Mouse (Mus musculus) liver, embryonic 16.5 days (tissue): Measurements from ENCODE around the gene D17Wsu92e. TPM values are rescaled to one million over a fixed set of nuclear protein-coding genes. Genes with fewer than 3 reads are reported as not detected.

Experiments
- ATAC-seq: fragments of 200-750 bp; cut with Nextera tagmentation; 2 replicates; pipeline ENCODE4 v1.8.0; 2017; ENCODE audit warnings: low read depth, mild to moderate bottlenecking, moderate number of reproducible peaks, moderate library complexity
- H3K27ac ChIP-seq: fragments of 300-500 bp; sonication (generic); 2 replicates; pipeline ENCODE4 v1.5.1; 2014; ENCODE audit warnings: mild to moderate bottlenecking, low read length
- H3K27me3 ChIP-seq: fragments of 300-500 bp; sonication (generic); 2 replicates; pipeline ENCODE4 v1.6.1; 2014; ENCODE audit warnings: low read depth, low read length, mixed read lengths; ENCODE audit not compliant: control insufficient read depth, insufficient read depth
- H3K36me3 ChIP-seq: fragments of 300-500 bp; sonication (generic); 2 replicates; pipeline ENCODE4 v1.6.1; 2014; ENCODE audit warnings: mild to moderate bottlenecking; ENCODE audit not compliant: control insufficient read depth, insufficient read depth
- H3K4me1 ChIP-seq: fragments of 300-500 bp; sonication (generic); 2 replicates; pipeline ENCODE4 v1.6.1; 2014; ENCODE audit warnings: low read depth, low read length, mixed read lengths; ENCODE audit not compliant: control insufficient read depth
- H3K4me2 ChIP-seq: fragments of 300-500 bp; sonication (generic); 2 replicates; pipeline ENCODE4 v1.6.1; 2014; ENCODE audit warnings: low read depth, low read length, mixed read lengths
- H3K4me3 ChIP-seq: fragments of 300-500 bp; sonication (generic); 2 replicates; pipeline ENCODE4 v1.5.1; 2014; ENCODE audit warnings: low read depth, mild to moderate bottlenecking, low read length
- H3K9ac ChIP-seq: fragments of 300-500 bp; sonication (generic); 2 replicates; pipeline ENCODE4 v1.6.1; 2014; ENCODE audit warnings: low read depth, low read length
- H3K9me3 ChIP-seq: fragments of 300-500 bp; sonication (generic); replicated peaks from 2 replicates; pipeline ENCODE4 v1.6.1; 2016; ENCODE audit warnings: low read length; ENCODE audit not compliant: control insufficient read depth
- WGBS: fragments of 180-500 bp; shearing (Covaris S2); extraction: QIAGEN DNeasy Blood & Tissue Kit; methylation state at CpG from one replicate; pipeline ENCODE4 v1.1.7; 2014; ENCODE audit not compliant: insufficient replicate concordance; 5-methylcytosine and 5-hydroxymethylcytosine counted together
- polyA plus RNA-seq: library from polyadenylated mRNA; unstranded; fragments of >200 nt; fragmentation: Nextera tagmentation; extraction: Ambion mirVana; gene quantifications from 2 replicates; pipeline ENCODE4 v1.2.1, GENCODE M21; 2015

D17Wsu92e gene
- polyA plus RNA-seq, 1 experiment from 2014 or later, result 16.8 TPM

GRCm38 (mm10) chr17:27725011-27725410, 95.4 kb downstream of the D17Wsu92e start:
- H3K27me3 ChIP-seq, result no peaks in the 10 kb centered on the region; the same call in 1 of the 2 replicates
- no peak for ATAC-seq

GRCm38 (mm10) chr17:27724327-27724726, 96.1 kb downstream of the D17Wsu92e start:
- no peak overlapping the region for H3K4me2 ChIP-seq
- no peak overlapping the region for H3K9ac ChIP-seq
- no peak overlapping the region for H3K27ac ChIP-seq
- H3K9me3 ChIP-seq, result no peaks in the 10 kb centered on the region
- H3K36me3 ChIP-seq, result no peaks in the 10 kb centered on the region
- 18% methylated on average over 3 of the region's 3 CpGs for WGBS
- ATAC-seq, result no peak
- no peaks in the 10 kb centered on the region; the same call in 1 of the 2 replicates for H3K27me3 ChIP-seq
- H3K4me1 ChIP-seq, result no peaks in the 10 kb centered on the region
- no peak overlapping the region for H3K4me3 ChIP-seq

More at GRCm38 (mm10) chr17:27725011-27725410, 95.4 kb downstream of the D17Wsu92e start:
- Histone ChIP-seq H3K4me3 (no peak overlapping the region), H3K4me2 (no peak overlapping the region), H3K36me3 (no peaks in the 10 kb centered on the region), H3K4me1 (no peaks in the 10 kb centered on the region), H3K9ac (no peak overlapping the region), H3K9me3 (no peaks in the 10 kb centered on the region), H3K27ac (no peak overlapping the region)
- WGBS, result 27% methylated on average over 10 of the region's 10 CpGs

- no peak overlapping the region for H3K4me3 ChIP-seq
- no peak for ATAC-seq
- H3K27ac ChIP-seq, result no peak overlapping the region
- H3K4me2 ChIP-seq, result no peak overlapping the region
- WGBS, result 56% methylated on average over 9 of the region's 9 CpGs
- H3K9me3 ChIP-seq, result no peaks in the 10 kb centered on the region
- peaks cover 6% of the 10 kb centered on the region; the same call in 1 of the 2 replicates for H3K27me3 ChIP-seq
- H3K4me1 ChIP-seq, result no peaks in the 10 kb centered on the region
- H3K9ac ChIP-seq, result no peak overlapping the region
- H3K36me3 ChIP-seq, result no peaks in the 10 kb centered on the region
Observed at GRCm38 (mm10) chr17:27721125-27721664, 99.3 kb downstream of the D17Wsu92e start.

GRCm38 (mm10) chr17:27720326-27720725, 100.1 kb downstream of the D17Wsu92e start:
- Histone ChIP-seq H3K9ac (no peak overlapping the region), H3K4me2 (no peak overlapping the region), H3K9me3 (no peaks in the 10 kb centered on the region), H3K36me3 (no peaks in the 10 kb centered on the region), H3K27ac (no peak overlapping the region), H3K27me3 (peaks cover 6% of the 10 kb centered on the region; the same call in 1 of the 2 replicates), H3K4me1 (no peaks in the 10 kb centered on the region), H3K4me3 (no peak overlapping the region)
- no peak for ATAC-seq
- 65% methylated on average over 9 of the region's 9 CpGs for WGBS

GRCm38 (mm10) chr17:27719663-27720062, 100.8 kb downstream of the D17Wsu92e start:
- Histone ChIP-seq H3K9ac (no peak overlapping the region), H3K27me3 (peaks cover 6% of the 10 kb centered on the region; the same call in 1 of the 2 replicates), H3K9me3 (no peaks in the 10 kb centered on the region), H3K4me2 (no peak overlapping the region), H3K4me3 (no peak overlapping the region), H3K4me1 (no peaks in the 10 kb centered on the region), H3K36me3 (no peaks in the 10 kb centered on the region), H3K27ac (no peak overlapping the region)
- WGBS, result 54% methylated on average over 12 of the region's 14 CpGs
- no peak for ATAC-seq

- 41% methylated on average over 5 of the region's 5 CpGs for WGBS
Observed at GRCm38 (mm10) chr17:27718250-27718649, 102.2 kb downstream of the D17Wsu92e start.

GRCm38 (mm10) chr17:27716804-27717203, 103.6 kb downstream of the D17Wsu92e start:
- ATAC-seq, result 0 out of 2 replicates have a peak, but pooled peaks have one; percentile 35
- Histone ChIP-seq H3K27ac (no peak overlapping the region), H3K4me1 (no peaks in the 10 kb centered on the region), H3K9me3 (no peaks in the 10 kb centered on the region), H3K36me3 (no peaks in the 10 kb centered on the region), H3K27me3 (peaks cover 6% of the 10 kb centered on the region; the same call in 1 of the 2 replicates), H3K9ac (no peak overlapping the region), H3K4me3 (no peak overlapping the region), H3K4me2 (peak overlapping the region; percentile 39)
- whole genome bisulfite sequencing, result 8% methylated on average over 16 of the region's 16 CpGs

More at GRCm38 (mm10) chr17:27718250-27718649, 102.2 kb downstream of the D17Wsu92e start:
- Histone ChIP-seq H3K27me3 (peaks cover 6% of the 10 kb centered on the region; the same call in 1 of the 2 replicates), H3K4me3 (no peak overlapping the region), H3K9me3 (no peaks in the 10 kb centered on the region), H3K36me3 (no peaks in the 10 kb centered on the region), H3K27ac (no peak overlapping the region), H3K4me1 (no peaks in the 10 kb centered on the region), H3K4me2 (no peak overlapping the region), H3K9ac (no peak overlapping the region)
- ATAC-seq, result no peak

GRCm38 (mm10) chr17:27712832-27713231, 107.6 kb downstream of the D17Wsu92e start:
- no peak overlapping the region for H3K4me2 ChIP-seq
- ATAC-seq, result no peak
- H3K4me3 ChIP-seq, result no peak overlapping the region
- H3K27me3 ChIP-seq, result peaks cover 6% of the 10 kb centered on the region; the same call in 1 of the 2 replicates
- H3K4me1 ChIP-seq, result no peaks in the 10 kb centered on the region; the same call in 1 of the 2 replicates
- no peak overlapping the region for H3K27ac ChIP-seq
- no peaks in the 10 kb centered on the region for H3K9me3 ChIP-seq
- H3K9ac ChIP-seq, result no peak overlapping the region
- H3K36me3 ChIP-seq, result no peaks in the 10 kb centered on the region
- WGBS, result 71% methylated on average over 1 of the region's 1 CpGs

- no peak for ATAC-seq
- WGBS, result 69% methylated on average over 5 of the region's 5 CpGs
- H3K9me3 ChIP-seq, result no peaks in the 10 kb centered on the region
- H3K9ac ChIP-seq, result no peak overlapping the region
- H3K27me3 ChIP-seq, result peaks cover 10% of the 10 kb centered on the region; the same call in 1 of the 2 replicates
- no peak overlapping the region for H3K4me3 ChIP-seq
- H3K27ac ChIP-seq, result no peak overlapping the region
- no peak overlapping the region for H3K4me2 ChIP-seq
- H3K4me1 ChIP-seq, result no peaks in the 10 kb centered on the region; the same call in 1 of the 2 replicates
- H3K36me3 ChIP-seq, result no peaks in the 10 kb centered on the region
Observed at GRCm38 (mm10) chr17:27709650-27710049, 110.8 kb downstream of the D17Wsu92e start.
